Comparison of ENCODE assay signal across 10 mouse cellular contexts in genomic region chr7:127473705-127474104, GRCm38 (mm10). TPM values are rescaled to one million over a fixed set of nuclear protein-coding genes. Genes with fewer than 3 reads are reported as not detected.
DNase-seq lines count a peak whose midpoint lies in the region; ATAC-seq lines count a peak whose summit lies in the region.
"Had no signal": no experiment of that assay in that cellular context is flagged by ENCODE, and none has a peak within 500 bp of the region (broad histone marks: within the 10 kb centered on the region; RNA-seq: fewer than 3 reads in every experiment).

No protein-coding gene starts in this region.

- ATAC-seq in kidney, embryonic 14.5 days (ENCODE audit: low FRiP score, low TSS enrichment) = no peak
- ATAC-seq in neural tube, embryonic 11.5 days (ENCODE audit: insufficient read depth, low FRiP score, low TSS enrichment) = no peak
- ATAC-seq: hindbrain, embryonic 16.5 days had no signal

- no peaks in the 10 kb centered on the region for H3K27me3 ChIP-seq in kidney, embryonic 14.5 days (ENCODE audit: control insufficient read depth, insufficient read depth, low read length)
- no peaks in the 10 kb centered on the region for H3K27me3 ChIP-seq in neural tube, embryonic 11.5 days (ENCODE audit: control insufficient read depth, insufficient read depth, low read length)

- H3K9me3 ChIP-seq in kidney, embryonic 14.5 days (ENCODE audit: control insufficient read depth, low read length) = no peaks in the 10 kb centered on the region
- H3K9me3 ChIP-seq in neural tube, embryonic 11.5 days (ENCODE audit: control insufficient read depth, low read length) = no peaks in the 10 kb centered on the region

- no peak overlapping the region for H3K4me2 ChIP-seq in kidney, embryonic 14.5 days (replicated peaks; ENCODE audit: low read depth, low read length)
- H3K4me2 ChIP-seq in neural tube, embryonic 11.5 days (ENCODE audit: low read depth) = no peak overlapping the region

- H3K4me1 ChIP-seq in kidney, embryonic 14.5 days (ENCODE audit: control insufficient read depth, insufficient read depth, low read length) = peaks cover 13% of the 10 kb centered on the region
- peaks cover 7% of the 10 kb centered on the region for H3K4me1 ChIP-seq in neural tube, embryonic 11.5 days (ENCODE audit: control insufficient read depth, insufficient read depth, low read length)

- no peak overlapping the region for H3K9ac ChIP-seq in kidney, embryonic 14.5 days (ENCODE audit: low read depth, low read length)
- no peak overlapping the region for H3K9ac ChIP-seq in neural tube, embryonic 11.5 days (ENCODE audit: low read length)

- no peak overlapping the region for H3K27ac ChIP-seq in kidney, embryonic 14.5 days (ENCODE audit: low read depth, low read length)
- no peak overlapping the region for H3K27ac ChIP-seq in neural tube, embryonic 11.5 days (ENCODE audit: low read depth, low read length)

- WGBS in kidney, embryonic 14.5 days = 91% methylated on average over 5 of the region's 5 CpGs
- 88% methylated on average over 5 of the region's 5 CpGs for WGBS in neural tube, embryonic 11.5 days

- H3K36me3 ChIP-seq in kidney, embryonic 14.5 days (ENCODE audit: control insufficient read depth, insufficient read depth, low read length) = peaks cover 31% of the 10 kb centered on the region
- H3K36me3 ChIP-seq in neural tube, embryonic 11.5 days (ENCODE audit: control insufficient read depth, insufficient read depth, low read length) = peaks cover 18% of the 10 kb centered on the region

- no peak overlapping the region for H3K4me3 ChIP-seq in kidney, embryonic 14.5 days (ENCODE audit: low read length)
- no peak overlapping the region for H3K4me3 ChIP-seq in neural tube, embryonic 11.5 days (ENCODE audit: low read depth, low read length)

- peak; percentile 21 for DNase-seq in kidney, adult 9 months
- peak; percentile 13 for DNase-seq in neural tube, embryonic 11.5 days (ENCODE audit: low spot score)
- DNase-seq in neural tube, embryonic 10.5 days (ENCODE audit: extremely low spot score, low spot score) = no peak
- peak; percentile 43 for DNase-seq in embryo, embryonic 10.5 days (ENCODE audit: low spot score)
- DNase-seq in thymus, postnatal 14 days = peak; percentile 61
- DNase-seq in MN1 (ENCODE audit: low spot score) = no peak
- no peak for DNase-seq in c-Kit-positive CD71-positive TER-119-positive erythroid progenitor cells, embryonic 14.5 days (ENCODE audit: low spot score)
- DNase-seq: layer of hippocampus, postnatal 36 days had no signal

RNA-seq across cellular contexts. Expression of gene Fbrs, which starts 5.3 kb away (rescaled TPM):
- 16.1 and 16.7 TPM in 2 replicates for polyA plus RNA-seq in kidney, embryonic 14.5 days (2014; fragmentation: Nextera tagmentation; extraction: Ambion mirVana)
- 15.4 and 17.1 TPM in 2 replicates for polyA plus RNA-seq in neural tube, embryonic 11.5 days (2014; fragmentation: Nextera tagmentation; extraction: Ambion mirVana)

RNA-seq across cellular contexts. Expression of gene Prr14, which starts 14.3 kb away (rescaled TPM):
- polyA plus RNA-seq in kidney, embryonic 14.5 days (2014; fragmentation: Nextera tagmentation; extraction: Ambion mirVana) = 40.9 and 48.4 TPM in 2 replicates
- 55.5 and 71.8 TPM in 2 replicates for polyA plus RNA-seq in neural tube, embryonic 11.5 days (2014; fragmentation: Nextera tagmentation; extraction: Ambion mirVana)

RNA-seq across cellular contexts. Expression of gene Zfp689, which starts 24.7 kb away (rescaled TPM):
- 6.4 and 10.8 TPM in 2 replicates for polyA plus RNA-seq in kidney, embryonic 14.5 days (2014; fragmentation: Nextera tagmentation; extraction: Ambion mirVana)
- 11.7 and 16.4 TPM in 2 replicates for polyA plus RNA-seq in neural tube, embryonic 11.5 days (2014; fragmentation: Nextera tagmentation; extraction: Ambion mirVana)

RNA-seq across cellular contexts. Expression of gene Srcap, which starts 38.1 kb away (rescaled TPM):
- 43.0 and 82.3 TPM in 2 replicates for polyA plus RNA-seq in kidney, embryonic 14.5 days (2014; fragmentation: Nextera tagmentation; extraction: Ambion mirVana)
- 58.3 and 66.0 TPM in 2 replicates for polyA plus RNA-seq in neural tube, embryonic 11.5 days (2014; fragmentation: Nextera tagmentation; extraction: Ambion mirVana)

RNA-seq across cellular contexts. Expression of gene Gm42715, which starts 45.7 kb away (rescaled TPM):
- 25.1 and 25.4 TPM in 2 replicates for polyA plus RNA-seq in kidney, embryonic 14.5 days (2014; fragmentation: Nextera tagmentation; extraction: Ambion mirVana)
- polyA plus RNA-seq in neural tube, embryonic 11.5 days (2014; fragmentation: Nextera tagmentation; extraction: Ambion mirVana) = 18.4 TPM in 2 replicates

Comparison
In these comparisons a context has a peak if more than half of its experiments do, and no peak if none do; other contexts are left out.
1. DNase-seq: peak in kidney, adult 9 months (single experiment), neural tube, embryonic 11.5 days (single experiment), embryo, embryonic 10.5 days (single experiment) and thymus, postnatal 14 days (single experiment); none in neural tube, embryonic 10.5 days (single experiment), MN1 (single experiment) and c-Kit-positive CD71-positive TER-119-positive erythroid progenitor cells, embryonic 14.5 days (single experiment).